Mouse (Mus musculus) bone marrow macrophage, adult 2 months (primary cell): ENCODE measurements around the gene Snx11. TPM values are rescaled to one million over a fixed set of nuclear protein-coding genes. Genes with fewer than 3 reads are reported as not detected.

Experiments used
- H3K27ac ChIP-seq: 2 replicates; pipeline ENCODE4 v1.5.1; 2012; ENCODE audit warnings: low read depth, low read length; ENCODE audit not compliant: insufficient read depth
- H3K4me1 ChIP-seq: 2 replicates; pipeline ENCODE4 v1.6.1; 2012; ENCODE audit warnings: low read length; ENCODE audit not compliant: control insufficient read depth, insufficient read depth
- H3K4me3 ChIP-seq: 2 replicates; pipeline ENCODE4 v1.5.1; 2012; ENCODE audit warnings: mild to moderate bottlenecking, low read length, moderate library complexity; ENCODE audit not compliant: insufficient read depth
- CTCF ChIP-seq: IDR thresholded peaks from 2 replicates; pipeline ENCODE4 v1.5.1; 2012; ENCODE audit warnings: low read depth, mild to moderate bottlenecking, low read length, moderate library complexity
- POLR2A ChIP-seq: IDR thresholded peaks from 2 replicates; pipeline ENCODE4 v1.6.1; 2012; ENCODE audit warnings: mild to moderate bottlenecking, low read depth, low read length, borderline replicate concordance
- polyA plus RNA-seq: library from polyadenylated mRNA; stranded (reverse); fragments of >200 nt; gene quantifications from 2 replicates; pipeline ENCODE4 v1.2.4, GENCODE M21; 2012; ENCODE audit not compliant: missing spikeins, insufficient read depth, insufficient read length

Snx11 gene
- polyA plus RNA-seq, 1 experiment, result 37.0 TPM

GRCm38 (mm10) chr11:96725833-96726232 is 51.5 kb downstream of the Snx11 start:
- Histone ChIP-seq H3K27ac (no peak overlapping the region), H3K4me3 (no peak overlapping the region), H3K4me1 (no peaks in the 10 kb centered on the region)
- TF ChIP-seq CTCF, result no peak
- TF ChIP-seq POLR2A, result no peak

DNA sequence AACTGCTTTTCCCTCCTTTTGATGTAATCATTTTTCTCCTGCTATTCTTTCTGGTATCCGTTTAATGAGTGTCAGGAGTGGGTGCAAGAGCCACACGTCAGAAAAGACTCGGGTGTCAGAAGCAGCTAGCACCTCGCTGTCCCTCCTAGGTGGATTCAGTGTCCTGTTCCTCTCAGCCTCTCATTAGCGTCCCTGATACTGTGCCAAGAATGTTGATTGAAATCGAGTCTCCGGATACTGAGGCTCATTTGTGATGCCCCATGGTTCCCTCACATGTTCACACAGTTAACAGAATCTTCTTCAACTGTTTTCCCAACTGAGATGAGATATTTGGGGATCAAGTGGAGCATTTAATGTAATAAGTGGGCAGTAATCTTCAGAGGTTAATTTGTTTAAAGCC is 58.8 kb downstream of the Snx11 start:
- Histone ChIP-seq H3K27ac (no peak overlapping the region), H3K4me3 (no peak overlapping the region), H3K4me1 (peaks cover 2% of the 10 kb centered on the region; the same call in 1 of the 2 replicates)
- no peak for TF ChIP-seq POLR2A
- no peak for TF ChIP-seq CTCF

Other genes with a start within 250 kb of the Snx11 start
- gene Cbx1, start 11.6 kb upstream of the Snx11 start, polyA plus RNA-seq, result 51.4 and 57.5 TPM in 2 replicates
- gene Nfe2l1, start 52.4 kb upstream of the Snx11 start, polyA plus RNA-seq, result 105 and 106 TPM in 2 replicates
- 20.2 and 24.7 TPM in 2 replicates for gene Copz2, start 72.3 kb upstream of the Snx11 start, polyA plus RNA-seq
- 26.3 and 30.0 TPM in 2 replicates for gene Cdk5rap3, start 138.9 kb upstream of the Snx11 start, polyA plus RNA-seq
- gene Prr15l, start 150.5 kb upstream of the Snx11 start, polyA plus RNA-seq, result not detected in 2 replicates
- 17.5 and 18.1 TPM in 2 replicates for gene Pnpo, start 166.4 kb upstream of the Snx11 start, polyA plus RNA-seq
- gene Sp2, start 205.4 kb upstream of the Snx11 start, polyA plus RNA-seq, result 18.1 and 22.3 TPM in 2 replicates
- 0.31 and 0.37 TPM in 2 replicates for gene Sp6, start 235.8 kb upstream of the Snx11 start, polyA plus RNA-seq